Mouse (Mus musculus): ENCODE data around the gene Obsl1. TPM values are rescaled to one million over a fixed set of nuclear protein-coding genes. Genes with fewer than 3 reads are reported as not detected.

The Obsl1 gene
- 46.3 and 48.0 TPM in 2 replicates for polyA plus RNA-seq (2015; fragmentation: Nextera tagmentation; extraction: Ambion mirVana)

DNA sequence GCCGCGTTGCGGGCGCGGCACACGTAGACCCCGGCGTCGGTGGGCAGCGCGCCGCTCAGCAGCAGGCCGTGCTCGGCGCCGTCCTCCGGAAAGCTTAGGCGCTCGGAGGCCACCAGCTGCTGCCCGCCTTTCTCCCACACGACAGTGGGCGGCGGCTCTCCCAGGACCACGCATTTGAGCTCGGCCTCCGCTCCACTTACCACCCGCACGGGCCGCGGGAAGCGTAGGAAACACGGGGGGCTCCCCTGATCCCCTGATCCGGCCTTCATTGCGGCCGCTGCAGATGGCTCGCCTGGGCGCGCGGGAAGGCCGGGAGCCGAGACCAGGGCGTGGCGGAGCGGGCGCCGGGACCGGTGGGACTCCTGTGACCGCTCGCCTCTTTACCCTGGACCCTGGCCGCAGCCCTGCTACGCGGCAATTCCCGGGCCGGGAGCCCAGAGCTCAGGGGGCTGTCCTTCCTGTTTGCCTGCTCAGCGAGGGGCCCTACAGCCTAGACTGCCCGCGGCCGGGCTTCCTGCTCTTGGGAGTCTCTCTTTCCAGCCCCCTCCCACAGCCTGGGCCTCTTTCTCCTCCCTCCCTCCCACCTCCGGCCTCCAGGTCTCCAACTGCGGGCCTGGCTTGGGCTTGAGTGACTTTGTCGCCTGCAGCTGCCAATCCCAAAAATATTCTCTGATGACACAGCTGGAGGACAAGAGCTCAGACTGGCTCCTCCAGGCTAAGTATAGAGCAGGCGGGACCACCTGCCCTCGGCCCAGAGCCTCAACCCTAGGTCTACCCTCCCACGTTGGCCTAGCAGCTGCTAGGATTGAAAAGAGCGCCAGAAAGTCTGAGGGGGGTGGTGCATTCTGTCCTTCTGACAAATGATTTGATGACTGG lies at the start of gene Obsl1:
TSS of gene Obsl1 (minus strand) at position 497 of the 876 bp plus-strand sequence.
- H3K27ac ChIP-seq (ENCODE audit: low read length) = peak within 1 kb of the TSS; percentile 93
- no peaks in the 10 kb centered on the region for H3K27me3 ChIP-seq (ENCODE audit: control insufficient read depth, insufficient read depth, low read depth, low read length)
- H3K4me2 ChIP-seq (ENCODE audit: low read depth, low read length) = peak within 1 kb of the TSS; percentile 96
- H3K9ac ChIP-seq (ENCODE audit: low read length) = peak within 1 kb of the TSS; percentile 99
- peak within 1 kb of the TSS; percentile 69 for H3K4me3 ChIP-seq (ENCODE audit: low read length)
- H3K4me1 ChIP-seq (replicated peaks; ENCODE audit: control insufficient read depth, insufficient read depth, low read length) = peaks cover 13% of the 10 kb centered on the region
- ATAC-seq (ENCODE audit: low read depth) = peak; percentile 95
- WGBS = under 1% methylated on average over 63 of the region's 65 CpGs
- no peaks in the 10 kb centered on the region for H3K9me3 ChIP-seq (ENCODE audit: control insufficient read depth, low read length)
- H3K36me3 ChIP-seq (ENCODE audit: control insufficient read depth, insufficient read depth, low read length) = peaks cover 12% of the 10 kb centered on the region

DNA sequence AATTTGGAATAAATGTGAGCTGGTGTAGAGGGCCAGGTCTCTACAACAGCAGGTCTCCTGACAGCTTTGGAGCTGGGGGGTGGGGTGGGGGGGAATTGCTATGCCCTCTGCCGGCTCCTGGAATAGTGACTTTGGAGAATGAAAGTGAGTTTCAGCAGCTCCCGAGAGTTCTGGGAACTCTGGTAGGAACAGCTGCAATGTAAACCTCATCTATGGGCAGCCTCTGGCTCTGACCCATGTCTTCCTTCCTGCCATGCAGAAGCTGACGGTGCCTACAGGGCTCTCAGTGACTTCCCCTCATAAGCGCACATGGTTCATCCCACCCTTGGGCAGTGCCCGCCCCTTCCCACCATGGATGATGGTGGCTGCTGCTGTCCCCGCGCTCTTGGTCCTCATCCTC lies 49.4 kb upstream of the Obsl1 start:
- H3K36me3 ChIP-seq (ENCODE audit: control insufficient read depth, insufficient read depth, low read length) = peaks cover 2% of the 10 kb centered on the region; the same call in 1 of the 2 replicates
- no peak overlapping the region for H3K27ac ChIP-seq (ENCODE audit: low read length)
- no peaks in the 10 kb centered on the region for H3K27me3 ChIP-seq (ENCODE audit: control insufficient read depth, insufficient read depth, low read depth, low read length)
- H3K9ac ChIP-seq (ENCODE audit: low read length) = no peak overlapping the region
- H3K9me3 ChIP-seq (ENCODE audit: control insufficient read depth, low read length) = no peaks in the 10 kb centered on the region
- no peak overlapping the region for H3K4me2 ChIP-seq (ENCODE audit: low read depth, low read length)
- 80% methylated on average over 7 of the region's 7 CpGs for WGBS
- peaks cover 11% of the 10 kb centered on the region for H3K4me1 ChIP-seq (replicated peaks; ENCODE audit: control insufficient read depth, insufficient read depth, low read length)
- H3K4me3 ChIP-seq (ENCODE audit: low read length) = no peak overlapping the region
- ATAC-seq (ENCODE audit: low read depth) = no peak

DNA sequence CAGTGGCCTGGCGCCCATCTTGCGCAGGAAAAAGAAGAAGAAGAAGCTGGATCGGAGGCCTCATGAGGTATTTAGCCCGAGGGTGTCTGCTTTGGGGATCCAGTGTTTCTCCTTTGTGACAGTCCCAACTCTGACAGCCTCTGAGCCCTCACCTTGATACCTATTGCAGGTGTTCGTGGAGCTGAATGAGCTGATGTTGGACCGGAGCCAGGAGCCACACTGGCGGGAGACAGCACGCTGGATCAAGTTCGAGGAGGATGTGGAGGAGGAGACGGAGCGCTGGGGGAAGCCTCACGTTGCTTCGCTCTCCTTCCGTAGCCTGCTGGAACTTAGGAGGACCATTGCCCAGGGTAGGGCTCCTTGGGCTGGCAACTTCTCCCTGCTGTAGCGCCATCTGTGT lies 44.3 kb upstream of the Obsl1 start:
- Histone ChIP-seq H3K4me1 (replicated peaks; ENCODE audit: control insufficient read depth, insufficient read depth, low read length) (peaks cover 8% of the 10 kb centered on the region; the same call in 1 of the 2 replicates), H3K36me3 (ENCODE audit: control insufficient read depth, insufficient read depth, low read length) (peaks cover 2% of the 10 kb centered on the region; the same call in 1 of the 2 replicates), H3K27ac (ENCODE audit: low read length) (no peak overlapping the region), H3K4me2 (ENCODE audit: low read depth, low read length) (no peak overlapping the region), H3K4me3 (ENCODE audit: low read length) (no peak overlapping the region), H3K9ac (ENCODE audit: low read length) (no peak overlapping the region), H3K27me3 (ENCODE audit: control insufficient read depth, insufficient read depth, low read depth, low read length) (no peaks in the 10 kb centered on the region; the same call in 1 of the 2 replicates), H3K9me3 (ENCODE audit: control insufficient read depth, low read length) (no peaks in the 10 kb centered on the region)
- ATAC-seq (ENCODE audit: low read depth) = no peak
- WGBS = 72% methylated on average over 13 of the region's 15 CpGs

DNA sequence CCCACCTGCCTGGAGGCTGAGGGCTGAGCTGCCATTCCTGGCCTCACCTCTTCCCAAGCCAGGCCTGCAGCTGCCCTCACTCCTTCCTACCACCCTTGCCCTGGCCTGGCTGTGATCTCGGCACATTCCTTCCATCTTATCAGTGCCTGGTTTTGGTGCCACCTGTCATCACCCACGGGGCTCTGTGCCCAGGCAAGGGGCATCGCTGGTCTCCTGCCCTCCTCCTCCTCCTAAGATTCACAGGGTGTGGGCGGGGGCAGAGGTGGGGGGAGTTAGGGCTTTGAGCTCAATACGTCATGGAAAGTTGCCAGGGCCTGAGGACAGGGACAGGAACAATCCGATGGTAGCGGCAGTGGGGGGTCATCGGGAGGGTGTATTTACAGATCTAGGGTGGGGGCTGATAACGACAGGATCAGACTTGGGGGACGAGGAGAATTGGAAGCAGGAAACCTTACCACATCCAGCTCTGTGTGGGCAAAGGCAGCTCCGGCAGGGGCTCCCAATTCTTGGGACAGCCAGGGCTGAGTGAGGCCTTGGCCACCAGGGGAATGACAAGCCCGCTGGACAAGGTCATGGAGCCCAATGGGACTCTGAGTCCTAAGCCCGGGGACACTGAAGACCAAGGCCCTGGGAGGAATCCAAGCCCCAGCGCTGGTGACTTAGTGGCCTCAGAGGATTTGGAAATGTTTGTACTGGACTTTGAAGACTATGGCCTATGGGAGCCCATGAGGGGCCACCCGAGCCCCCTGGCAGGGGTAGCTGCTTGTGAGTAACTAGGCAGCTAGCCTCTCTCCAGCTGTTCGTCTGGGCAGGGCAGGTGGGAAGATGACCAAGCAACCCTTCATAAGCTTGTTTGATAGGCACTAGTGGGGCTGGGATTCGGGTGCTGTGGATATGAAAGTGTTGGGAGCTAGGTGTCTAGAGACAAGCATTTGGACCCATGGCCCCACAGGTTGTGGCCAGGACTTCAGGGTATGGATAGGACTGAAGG lies 43.3 kb upstream of the Obsl1 start:
- H3K4me1 ChIP-seq (replicated peaks; ENCODE audit: control insufficient read depth, insufficient read depth, low read length) = peaks cover 8% of the 10 kb centered on the region; the same call in 1 of the 2 replicates
- no peak overlapping the region for H3K9ac ChIP-seq (ENCODE audit: low read length)
- H3K36me3 ChIP-seq (ENCODE audit: control insufficient read depth, insufficient read depth, low read length) = peaks cover 2% of the 10 kb centered on the region; the same call in 1 of the 2 replicates
- no peak overlapping the region for H3K4me3 ChIP-seq (ENCODE audit: low read length)
- H3K4me2 ChIP-seq (ENCODE audit: low read depth, low read length) = no peak overlapping the region
- H3K27me3 ChIP-seq (ENCODE audit: control insufficient read depth, insufficient read depth, low read depth, low read length) = no peaks in the 10 kb centered on the region; the same call in 1 of the 2 replicates
- 65% methylated on average over 17 of the region's 17 CpGs for WGBS
- no peak for ATAC-seq (ENCODE audit: low read depth)
- H3K9me3 ChIP-seq (ENCODE audit: control insufficient read depth, low read length) = no peaks in the 10 kb centered on the region
- no peak overlapping the region for H3K27ac ChIP-seq (ENCODE audit: low read length)

DNA sequence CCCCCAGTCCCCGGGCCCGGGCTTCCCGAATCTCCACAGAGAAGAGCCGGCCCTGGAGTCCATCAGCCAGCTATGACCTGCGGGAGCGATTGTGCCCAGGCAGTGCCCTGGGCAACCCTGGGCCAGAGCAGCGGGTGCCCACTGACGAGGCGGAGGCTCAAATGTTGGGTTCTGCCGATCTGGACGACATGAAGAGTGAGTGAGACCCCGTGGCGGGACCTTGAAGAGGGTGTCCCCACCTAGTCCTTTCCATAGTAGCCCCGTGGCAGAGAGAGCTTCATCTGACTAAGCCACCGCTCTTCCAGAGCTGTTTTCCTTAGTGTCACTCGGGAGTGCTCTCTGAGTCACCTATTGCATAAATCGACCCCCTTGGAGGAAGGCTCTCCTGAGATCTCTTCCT lies 42.6 kb upstream of the Obsl1 start:
- Histone ChIP-seq H3K27me3 (ENCODE audit: control insufficient read depth, insufficient read depth, low read depth, low read length) (no peaks in the 10 kb centered on the region; the same call in 1 of the 2 replicates), H3K9me3 (ENCODE audit: control insufficient read depth, low read length) (no peaks in the 10 kb centered on the region), H3K36me3 (ENCODE audit: control insufficient read depth, insufficient read depth, low read length) (peaks cover 2% of the 10 kb centered on the region; the same call in 1 of the 2 replicates), H3K27ac (ENCODE audit: low read length) (no peak overlapping the region), H3K9ac (ENCODE audit: low read length) (no peak overlapping the region), H3K4me3 (ENCODE audit: low read length) (no peak overlapping the region), H3K4me2 (ENCODE audit: low read depth, low read length) (no peak overlapping the region), H3K4me1 (replicated peaks; ENCODE audit: control insufficient read depth, insufficient read depth, low read length) (peaks cover 8% of the 10 kb centered on the region; the same call in 1 of the 2 replicates)
- WGBS = 85% methylated on average over 17 of the region's 17 CpGs
- no peak for ATAC-seq (ENCODE audit: low read depth)

DNA sequence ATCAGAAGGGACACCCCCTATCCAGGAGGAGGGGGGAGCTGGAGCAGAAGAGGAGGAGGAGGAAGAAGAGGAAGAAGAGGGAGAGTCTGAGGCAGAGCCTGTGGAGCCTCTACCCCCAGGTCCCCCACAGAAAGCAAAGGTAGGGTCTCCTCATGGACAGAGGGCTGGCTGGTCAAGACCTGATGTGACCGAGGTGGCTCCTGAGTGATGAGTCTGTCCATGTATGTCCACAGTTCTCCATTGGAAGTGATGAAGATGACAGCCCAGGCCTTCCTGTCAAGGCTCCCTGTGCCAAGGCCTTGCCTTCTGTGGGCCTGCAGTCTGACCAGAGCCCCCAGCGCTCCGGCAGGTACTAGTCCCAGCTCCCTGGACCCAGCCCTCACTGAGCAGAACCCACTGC lies 41.8 kb upstream of the Obsl1 start:
- no peak overlapping the region for H3K27ac ChIP-seq (ENCODE audit: low read length)
- H3K36me3 ChIP-seq (ENCODE audit: control insufficient read depth, insufficient read depth, low read length) = peaks cover 2% of the 10 kb centered on the region; the same call in 1 of the 2 replicates
- ATAC-seq (ENCODE audit: low read depth) = no peak

DNA sequence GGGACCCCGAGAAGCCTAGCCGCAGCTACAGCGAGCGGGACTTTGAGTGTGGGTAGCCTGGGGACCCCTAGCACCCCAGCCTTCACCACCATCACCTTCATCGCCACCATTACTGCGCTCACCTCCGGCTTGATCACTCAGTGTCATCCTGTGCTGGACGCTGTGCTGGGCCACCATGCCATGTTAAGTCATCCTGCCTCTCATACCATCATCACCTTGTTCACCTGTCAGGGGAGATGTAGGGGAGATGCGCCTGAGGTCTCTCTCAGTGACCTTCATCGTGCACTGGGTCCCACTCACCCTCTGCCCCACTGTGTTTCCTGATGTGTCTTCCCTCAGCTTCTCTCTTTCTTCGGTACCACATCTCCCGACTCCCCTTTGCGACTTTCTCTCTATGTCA lies 41.1 kb upstream of the Obsl1 start:
- no peak overlapping the region for H3K9ac ChIP-seq (ENCODE audit: low read length)
- 92% methylated on average over 13 of the region's 13 CpGs for WGBS
- no peaks in the 10 kb centered on the region; the same call in 1 of the 2 replicates for H3K27me3 ChIP-seq (ENCODE audit: control insufficient read depth, insufficient read depth, low read depth, low read length)
- no peak overlapping the region for H3K27ac ChIP-seq (ENCODE audit: low read length)
- H3K9me3 ChIP-seq (ENCODE audit: control insufficient read depth, low read length) = no peaks in the 10 kb centered on the region
- H3K4me1 ChIP-seq (replicated peaks; ENCODE audit: control insufficient read depth, insufficient read depth, low read length) = peaks cover 8% of the 10 kb centered on the region; the same call in 1 of the 2 replicates
- no peak overlapping the region for H3K4me3 ChIP-seq (ENCODE audit: low read length)
- ATAC-seq (ENCODE audit: low read depth) = no peak
- no peak overlapping the region for H3K4me2 ChIP-seq (ENCODE audit: low read depth, low read length)
- H3K36me3 ChIP-seq (ENCODE audit: control insufficient read depth, insufficient read depth, low read length) = peaks cover 2% of the 10 kb centered on the region; the same call in 1 of the 2 replicates

More for the DNA sequence above, 41.8 kb upstream of the Obsl1 start:
- WGBS = 84% methylated on average over 3 of the region's 3 CpGs
- Histone ChIP-seq H3K4me3 (ENCODE audit: low read length) (no peak overlapping the region), H3K9ac (ENCODE audit: low read length) (no peak overlapping the region), H3K4me2 (ENCODE audit: low read depth, low read length) (no peak overlapping the region), H3K9me3 (ENCODE audit: control insufficient read depth, low read length) (no peaks in the 10 kb centered on the region), H3K4me1 (replicated peaks; ENCODE audit: control insufficient read depth, insufficient read depth, low read length) (peaks cover 8% of the 10 kb centered on the region; the same call in 1 of the 2 replicates), H3K27me3 (ENCODE audit: control insufficient read depth, insufficient read depth, low read depth, low read length) (no peaks in the 10 kb centered on the region; the same call in 1 of the 2 replicates)

DNA sequence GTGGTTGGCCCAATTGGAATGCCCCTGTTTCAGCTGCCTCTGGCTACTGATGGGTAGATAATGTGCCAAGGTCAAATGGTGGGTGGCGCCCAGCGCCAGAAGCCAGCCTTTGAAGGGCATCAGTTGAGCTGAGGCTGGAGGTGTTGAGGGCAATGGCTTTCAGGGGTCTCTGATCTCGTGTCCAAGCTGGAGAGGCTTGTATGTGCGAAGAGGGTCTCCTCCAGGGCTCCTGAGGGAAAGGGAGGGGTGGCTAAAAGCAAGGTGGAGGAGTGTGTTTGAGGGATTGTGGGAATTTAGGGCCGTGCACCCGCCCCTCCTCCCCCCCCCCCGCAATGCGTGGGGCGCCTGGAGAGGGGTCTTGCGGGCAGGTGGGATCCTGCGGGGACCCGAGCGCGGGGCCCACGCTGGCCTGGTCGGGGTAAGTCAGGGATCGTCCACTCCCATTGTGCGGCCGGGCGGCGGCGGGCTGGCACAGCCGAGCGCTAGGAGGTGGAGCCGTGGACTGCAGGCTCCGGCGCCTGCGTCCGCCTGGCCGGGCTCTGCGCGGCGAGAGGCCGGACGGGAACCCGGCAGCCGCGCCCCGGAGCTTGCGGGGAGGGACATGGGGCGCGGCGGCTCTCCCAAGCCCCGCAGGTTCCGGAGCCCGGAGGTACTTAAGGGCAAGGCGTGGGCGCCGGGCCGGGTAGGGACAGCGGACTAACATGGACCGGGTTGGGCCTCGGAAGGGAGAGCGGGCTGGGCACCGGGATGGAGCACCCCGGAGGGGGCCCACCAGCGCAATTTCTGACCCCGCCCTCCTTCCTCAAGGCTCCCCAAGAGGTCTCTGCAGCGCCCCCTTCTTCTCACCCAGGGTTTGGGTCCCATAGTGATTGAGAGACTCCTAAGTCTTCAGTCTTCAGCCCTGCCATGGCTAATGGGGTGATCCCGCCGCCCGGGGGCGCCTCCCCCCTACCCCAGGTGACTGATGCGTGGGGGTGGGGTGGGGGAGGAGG lies 40.0 kb upstream of the Obsl1 start, which contains the start of gene Slc4a3:
TSS of gene Slc4a3 (plus strand) at position 302 of the 992 bp plus-strand sequence.
- H3K4me1 ChIP-seq (replicated peaks; ENCODE audit: control insufficient read depth, insufficient read depth, low read length) = peaks cover 8% of the 10 kb centered on the region; the same call in 1 of the 2 replicates
- H3K9ac ChIP-seq (ENCODE audit: low read length) = peak within 1 kb of the TSS; percentile 87
- H3K27me3 ChIP-seq (ENCODE audit: control insufficient read depth, insufficient read depth, low read depth, low read length) = no peaks in the 10 kb centered on the region; the same call in 1 of the 2 replicates
- peak within 1 kb of the TSS; percentile 86 for H3K4me2 ChIP-seq (ENCODE audit: low read depth, low read length)
- peaks cover 2% of the 10 kb centered on the region; the same call in 1 of the 2 replicates for H3K36me3 ChIP-seq (ENCODE audit: control insufficient read depth, insufficient read depth, low read length)
- ATAC-seq (ENCODE audit: low read depth) = peak; percentile 92
- peak within 1 kb of the TSS; percentile 75 for H3K4me3 ChIP-seq (ENCODE audit: low read length)
- peak within 1 kb of the TSS; percentile 29 for H3K27ac ChIP-seq (ENCODE audit: low read length)
- H3K9me3 ChIP-seq (ENCODE audit: control insufficient read depth, low read length) = no peaks in the 10 kb centered on the region
- 2% methylated on average over 39 of the region's 64 CpGs for WGBS

Measured in lung, embryonic 16.5 days (tissue).